In genomic region chr12:100268011-100268410, GRCm38 (mm10) we compare ENCODE assay signal across 9 mouse cellular contexts.
DNase-seq lines count a peak whose midpoint lies in the region; ATAC-seq and TF ChIP-seq lines count a peak whose summit lies in the region.
"Had no signal": no experiment of that assay in that cellular context is flagged by ENCODE, and none has a peak within 500 bp of the region (broad histone marks: within the 10 kb centered on the region; RNA-seq: fewer than 3 reads in every experiment).

No protein-coding gene starts in this region.

- no peak overlapping the region for H3K4me3 ChIP-seq in lung, embryonic 16.5 days (ENCODE audit: low read length)
- H3K4me3 ChIP-seq in kidney, embryonic 16.5 days (ENCODE audit: low read length), result no peak overlapping the region
- H3K4me3 ChIP-seq: heart, embryonic 13.5 days had no signal

- DNase-seq in cerebellum, adult 9-11 months, result peak; percentile 61
- DNase-seq in cerebellum, adult 8-10 months, result no peak
- no peak for DNase-seq in lung, adult 18-20 months
- DNase-seq in brain, embryonic 14.5 days (ENCODE audit: low read depth), result peak; percentile 60
- peak; percentile 78 for DNase-seq in retina, embryonic 14.5 days (ENCODE audit: low spot score)
- DNase-seq in frontal cortex, postnatal 10 days (ENCODE audit: low spot score in 2 of 2), result no peak

- peak; percentile 55; the same call in 1 of the 2 replicates for ATAC-seq in lung, embryonic 16.5 days (ENCODE audit: low read depth)
- peak; percentile 49; the same call in 1 of the 2 replicates for ATAC-seq in kidney, embryonic 16.5 days (ENCODE audit: low FRiP score, low TSS enrichment)

- H3K36me3 ChIP-seq in lung, embryonic 16.5 days (ENCODE audit: control insufficient read depth, insufficient read depth, low read length), result no peaks in the 10 kb centered on the region
- no peaks in the 10 kb centered on the region for H3K36me3 ChIP-seq in kidney, embryonic 16.5 days (ENCODE audit: insufficient read depth, low read length)
- H3K36me3 ChIP-seq: heart, embryonic 13.5 days had no signal

- 7% methylated on average over 6 of the region's 6 CpGs for WGBS in lung, embryonic 16.5 days
- WGBS in kidney, embryonic 16.5 days, result 11% methylated on average over 6 of the region's 6 CpGs

- H3K4me2 ChIP-seq in lung, embryonic 16.5 days (ENCODE audit: low read depth, low read length), result no peak overlapping the region
- no peak overlapping the region for H3K4me2 ChIP-seq in kidney, embryonic 16.5 days (replicated peaks; ENCODE audit: low read depth, low read length)
- H3K4me2 ChIP-seq: heart, embryonic 13.5 days had no signal

- no peak overlapping the region for H3K9ac ChIP-seq in lung, embryonic 16.5 days (ENCODE audit: low read length)
- H3K9ac ChIP-seq in kidney, embryonic 16.5 days (replicated peaks; ENCODE audit: low read length), result no peak overlapping the region
- H3K9ac ChIP-seq: heart, embryonic 13.5 days had no signal

- TF ChIP-seq POLR2A in brain, embryonic 14.5 days (IDR thresholded peaks at IDR 0.05; ENCODE audit: borderline replicate concordance, extremely low read depth, insufficient read depth, insufficient read length, poor library complexity, severe bottlenecking), result no peak

- no peaks in the 10 kb centered on the region for H3K9me3 ChIP-seq in lung, embryonic 16.5 days (ENCODE audit: control insufficient read depth, low read length)
- no peaks in the 10 kb centered on the region for H3K9me3 ChIP-seq in kidney, embryonic 16.5 days (ENCODE audit: low read length)
- H3K9me3 ChIP-seq: heart, embryonic 13.5 days had no signal

- H3K27me3 ChIP-seq in lung, embryonic 16.5 days (ENCODE audit: control insufficient read depth, insufficient read depth, low read depth, low read length), result no peaks in the 10 kb centered on the region
- H3K27me3 ChIP-seq in kidney, embryonic 16.5 days (ENCODE audit: insufficient read depth, low read length), result no peaks in the 10 kb centered on the region

- no peak overlapping the region for H3K27ac ChIP-seq in lung, embryonic 16.5 days (ENCODE audit: low read length)
- H3K27ac ChIP-seq in kidney, embryonic 16.5 days (ENCODE audit: low read length), result no peak overlapping the region
- H3K27ac ChIP-seq: heart, embryonic 13.5 days had no signal

- no peaks in the 10 kb centered on the region for H3K4me1 ChIP-seq in lung, embryonic 16.5 days (replicated peaks; ENCODE audit: control insufficient read depth, insufficient read depth, low read length)
- H3K4me1 ChIP-seq in kidney, embryonic 16.5 days (ENCODE audit: insufficient read depth, low read length), result no peaks in the 10 kb centered on the region
- H3K4me1 ChIP-seq: heart, embryonic 13.5 days had no signal

- TF ChIP-seq CTCF in brain, embryonic 14.5 days (IDR thresholded peaks at IDR 0.05; ENCODE audit: borderline replicate concordance, extremely low read depth, insufficient read depth, insufficient read length), result no peak

Comparison
In these comparisons a context has a peak if more than half of its experiments do, and no peak if none do; other contexts are left out.
1. DNase-seq: peak in cerebellum, adult 9-11 months (single experiment), brain, embryonic 14.5 days (single experiment) and retina, embryonic 14.5 days (single experiment); none in cerebellum, adult 8-10 months (single experiment), lung, adult 18-20 months (0 of 2) and frontal cortex, postnatal 10 days (0 of 2).